Mouse (Mus musculus): ENCODE measurements at regions not wholly inside any gene's neighbourhood (a gene's known extent, or its start where the extent isn't known, plus 50 kb on each side); places are given as distances from the start of the nearest gene placed in this dataset.

DNA sequence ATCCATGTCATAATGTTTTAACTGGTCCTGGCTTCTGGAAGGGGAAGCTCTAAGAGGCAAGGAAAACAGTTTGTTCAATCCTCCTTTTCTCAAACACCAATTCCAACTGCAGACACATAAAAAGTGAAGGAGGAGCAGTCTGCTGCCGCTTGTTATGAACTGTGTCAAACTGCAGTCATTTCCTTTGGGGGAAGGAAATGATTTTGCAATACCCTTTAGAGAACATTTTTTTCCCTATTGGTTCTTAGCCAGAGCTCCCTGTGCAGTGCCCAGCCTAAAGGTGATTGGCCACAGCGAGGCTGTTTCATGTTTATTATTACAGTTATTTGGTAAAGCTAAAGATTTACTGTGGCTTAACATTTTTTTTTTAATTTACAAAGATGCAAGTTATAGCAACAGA is 1132.6 kb upstream of the Fbxo33 start:
- H3K4me1 ChIP-seq (ENCODE audit: control insufficient read depth in 2 of 2, insufficient read depth in 2 of 2, low read length in 2 of 2, poor library complexity in 1 of 2): no peaks in the 10 kb centered on the region
- DNase-seq (ENCODE audit: low read depth, low spot score): no peak
- no peaks in the 10 kb centered on the region for H3K9me3 ChIP-seq (ENCODE audit: control insufficient read depth, insufficient read depth, low read depth, low read length)
- no peak overlapping the region for H3K9ac ChIP-seq (ENCODE audit: insufficient read depth, low read depth, low read length, poor library complexity, severe bottlenecking)
- no peak overlapping the region for H3K4me3 ChIP-seq (ENCODE audit: insufficient read depth in 1 of 2, low read depth in 1 of 2, low read length in 2 of 2, poor library complexity in 1 of 2, severe bottlenecking in 1 of 2)
- no peak for TF ChIP-seq CHD2 (IDR thresholded peaks at IDR 0.05; ENCODE audit: low read depth, low read length)
- no peak for TF ChIP-seq ZNF384 (IDR thresholded peaks at IDR 0.05; ENCODE audit: low read depth, low read length)
- no peak for TF ChIP-seq MAFK (IDR thresholded peaks at IDR 0.05; ENCODE audit: insufficient read depth, low read depth, low read length)
- no peak for TF ChIP-seq HCFC1 (IDR thresholded peaks at IDR 0.05; ENCODE audit: borderline replicate concordance, insufficient read depth, low read length)
- TF ChIP-seq ZC3H11A (IDR thresholded peaks at IDR 0.05; ENCODE audit: borderline replicate concordance, low read depth, low read length): no peak
- in situ Hi-C loops (cut with MboI; ENCODE audit: low sequenced_read_pairs in 2 of 2, unreplicated experiment in 2 of 2): no loop called here
- H3K27ac ChIP-seq (ENCODE audit: insufficient read depth, low read depth, low read length, poor library complexity, severe bottlenecking): no peak overlapping the region
- H3K36me3 ChIP-seq (ENCODE audit: control insufficient read depth, insufficient read depth, low read length, poor library complexity, severe bottlenecking): no peaks in the 10 kb centered on the region

GRCm38 (mm10) chr12:60344437-60344836 is 1124.9 kb upstream of the Fbxo33 start:
- DNase-seq (ENCODE audit: low read depth, low spot score): no peak
- Histone ChIP-seq H3K9ac (ENCODE audit: insufficient read depth, low read depth, low read length, poor library complexity, severe bottlenecking) (no peak overlapping the region), H3K36me3 (ENCODE audit: control insufficient read depth, insufficient read depth, low read length, poor library complexity, severe bottlenecking) (no peaks in the 10 kb centered on the region), H3K27ac (ENCODE audit: insufficient read depth, low read depth, low read length, poor library complexity, severe bottlenecking) (no peak overlapping the region), H3K9me3 (ENCODE audit: control insufficient read depth, insufficient read depth, low read depth, low read length) (no peaks in the 10 kb centered on the region), H3K4me1 (ENCODE audit: control insufficient read depth in 2 of 2, insufficient read depth in 2 of 2, low read length in 2 of 2, poor library complexity in 1 of 2) (no peaks in the 10 kb centered on the region), H3K4me3 (ENCODE audit: insufficient read depth in 1 of 2, low read depth in 1 of 2, low read length in 2 of 2, poor library complexity in 1 of 2, severe bottlenecking in 1 of 2) (no peak overlapping the region)
- in situ Hi-C loops (cut with MboI; ENCODE audit: low sequenced_read_pairs in 2 of 2, unreplicated experiment in 2 of 2): no loop called here
- TF ChIP-seq MAFK (IDR thresholded peaks at IDR 0.05; ENCODE audit: insufficient read depth, low read depth, low read length) (no peak), HCFC1 (IDR thresholded peaks at IDR 0.05; ENCODE audit: borderline replicate concordance, insufficient read depth, low read length) (no peak), CHD2 (IDR thresholded peaks at IDR 0.05; ENCODE audit: low read depth, low read length) (no peak), ZNF384 (IDR thresholded peaks at IDR 0.05; ENCODE audit: low read depth, low read length) (no peak), ZC3H11A (IDR thresholded peaks at IDR 0.05; ENCODE audit: borderline replicate concordance, low read depth, low read length) (no peak)

DNA sequence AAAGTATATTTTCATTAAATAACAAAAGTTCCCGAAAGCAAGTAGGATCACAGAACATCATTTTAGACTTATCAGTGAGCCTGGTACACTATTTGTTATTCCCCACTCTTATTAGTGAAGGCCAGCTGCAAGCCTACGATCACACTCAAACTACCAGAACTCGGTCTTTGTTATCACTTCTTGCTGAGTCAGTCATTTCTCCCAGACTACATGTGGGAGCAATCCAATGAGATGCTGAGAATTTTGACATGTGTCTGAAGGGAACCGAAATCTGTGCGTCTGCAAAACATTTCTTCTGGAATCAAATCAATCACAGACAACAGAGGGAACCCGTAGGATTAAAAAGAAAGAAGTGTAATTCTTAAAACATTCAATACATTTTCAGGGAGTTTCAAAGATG is 1100.5 kb upstream of the Fbxo33 start:
- Histone ChIP-seq H3K4me1 (ENCODE audit: control insufficient read depth in 2 of 2, insufficient read depth in 2 of 2, low read length in 2 of 2, poor library complexity in 1 of 2) (no peaks in the 10 kb centered on the region), H3K4me3 (ENCODE audit: insufficient read depth in 1 of 2, low read depth in 1 of 2, low read length in 2 of 2, poor library complexity in 1 of 2, severe bottlenecking in 1 of 2) (no peak overlapping the region), H3K27ac (ENCODE audit: insufficient read depth, low read depth, low read length, poor library complexity, severe bottlenecking) (no peak overlapping the region), H3K9ac (ENCODE audit: insufficient read depth, low read depth, low read length, poor library complexity, severe bottlenecking) (no peak overlapping the region), H3K36me3 (ENCODE audit: control insufficient read depth, insufficient read depth, low read length, poor library complexity, severe bottlenecking) (no peaks in the 10 kb centered on the region), H3K9me3 (ENCODE audit: control insufficient read depth, insufficient read depth, low read depth, low read length) (no peaks in the 10 kb centered on the region)
- DNase-seq (ENCODE audit: low read depth, low spot score): no peak
- no peak for TF ChIP-seq ZC3H11A (IDR thresholded peaks at IDR 0.05; ENCODE audit: borderline replicate concordance, low read depth, low read length)
- no peak for TF ChIP-seq ZNF384 (IDR thresholded peaks at IDR 0.05; ENCODE audit: low read depth, low read length)
- TF ChIP-seq MAFK (IDR thresholded peaks at IDR 0.05; ENCODE audit: insufficient read depth, low read depth, low read length): peak; percentile 61; the same call in 1 of the 2 replicates
- no peak for TF ChIP-seq CHD2 (IDR thresholded peaks at IDR 0.05; ENCODE audit: low read depth, low read length)
- no peak for TF ChIP-seq HCFC1 (IDR thresholded peaks at IDR 0.05; ENCODE audit: borderline replicate concordance, insufficient read depth, low read length)
- in situ Hi-C loops (cut with MboI; ENCODE audit: low sequenced_read_pairs in 2 of 2, unreplicated experiment in 2 of 2): no loop called here

- H3K4me1 ChIP-seq (ENCODE audit: control insufficient read depth in 2 of 2, insufficient read depth in 2 of 2, low read length in 2 of 2, poor library complexity in 1 of 2): no peaks in the 10 kb centered on the region
- no peak for DNase-seq (ENCODE audit: low read depth, low spot score)
- TF ChIP-seq ZC3H11A (IDR thresholded peaks at IDR 0.05; ENCODE audit: borderline replicate concordance, low read depth, low read length): no peak
- no peak for TF ChIP-seq HCFC1 (IDR thresholded peaks at IDR 0.05; ENCODE audit: borderline replicate concordance, insufficient read depth, low read length)
- TF ChIP-seq ZNF384 (IDR thresholded peaks at IDR 0.05; ENCODE audit: low read depth, low read length): no peak
- TF ChIP-seq CHD2 (IDR thresholded peaks at IDR 0.05; ENCODE audit: low read depth, low read length): no peak
- no peak for TF ChIP-seq MAFK (IDR thresholded peaks at IDR 0.05; ENCODE audit: insufficient read depth, low read depth, low read length)
- no peaks in the 10 kb centered on the region for H3K9me3 ChIP-seq (ENCODE audit: control insufficient read depth, insufficient read depth, low read depth, low read length)
- no peak overlapping the region for H3K9ac ChIP-seq (ENCODE audit: insufficient read depth, low read depth, low read length, poor library complexity, severe bottlenecking)
- no peak overlapping the region for H3K27ac ChIP-seq (ENCODE audit: insufficient read depth, low read depth, low read length, poor library complexity, severe bottlenecking)
- in situ Hi-C loops (cut with MboI; ENCODE audit: low sequenced_read_pairs in 2 of 2, unreplicated experiment in 2 of 2): no loop called here
- H3K36me3 ChIP-seq (ENCODE audit: control insufficient read depth, insufficient read depth, low read length, poor library complexity, severe bottlenecking): no peaks in the 10 kb centered on the region
- H3K4me3 ChIP-seq (ENCODE audit: insufficient read depth in 1 of 2, low read depth in 1 of 2, low read length in 2 of 2, poor library complexity in 1 of 2, severe bottlenecking in 1 of 2): no peak overlapping the region
These were observed 1073.1 kb upstream of the Fbxo33 start for GRCm38 (mm10) chr12:60292591-60292990.

- in situ Hi-C loops (cut with MboI; ENCODE audit: low sequenced_read_pairs in 2 of 2, unreplicated experiment in 2 of 2): no loop called here
- no peaks in the 10 kb centered on the region for H3K4me1 ChIP-seq (ENCODE audit: control insufficient read depth in 2 of 2, insufficient read depth in 2 of 2, low read length in 2 of 2, poor library complexity in 1 of 2)
- no peak overlapping the region for H3K9ac ChIP-seq (ENCODE audit: insufficient read depth, low read depth, low read length, poor library complexity, severe bottlenecking)
- H3K27ac ChIP-seq (ENCODE audit: insufficient read depth, low read depth, low read length, poor library complexity, severe bottlenecking): no peak overlapping the region
- no peaks in the 10 kb centered on the region for H3K36me3 ChIP-seq (ENCODE audit: control insufficient read depth, insufficient read depth, low read length, poor library complexity, severe bottlenecking)
- no peaks in the 10 kb centered on the region for H3K9me3 ChIP-seq (ENCODE audit: control insufficient read depth, insufficient read depth, low read depth, low read length)
- H3K4me3 ChIP-seq (ENCODE audit: insufficient read depth in 1 of 2, low read depth in 1 of 2, low read length in 2 of 2, poor library complexity in 1 of 2, severe bottlenecking in 1 of 2): no peak overlapping the region
- DNase-seq (ENCODE audit: low read depth, low spot score): no peak
- TF ChIP-seq ZNF384 (IDR thresholded peaks at IDR 0.05; ENCODE audit: low read depth, low read length) (no peak), CHD2 (IDR thresholded peaks at IDR 0.05; ENCODE audit: low read depth, low read length) (no peak), ZC3H11A (IDR thresholded peaks at IDR 0.05; ENCODE audit: borderline replicate concordance, low read depth, low read length) (no peak), HCFC1 (IDR thresholded peaks at IDR 0.05; ENCODE audit: borderline replicate concordance, insufficient read depth, low read length) (no peak), MAFK (IDR thresholded peaks at IDR 0.05; ENCODE audit: insufficient read depth, low read depth, low read length) (no peak)
These were observed 1069.3 kb upstream of the Fbxo33 start for GRCm38 (mm10) chr12:60288817-60289216.

All from ES-E14 (cell line).